Mouse (Mus musculus) left cerebral cortex, postnatal 36 days (tissue): ENCODE measurements around the gene Kmo. TPM values are rescaled to one million over a fixed set of nuclear protein-coding genes. Genes with fewer than 3 reads are reported as not detected.

Experiments
- DNase-seq, 2 experiments: peaks; one replicate each; pipeline ENCODE4 v3.0.0; 2021 to 2022; ENCODE audit warnings: low spot score in 2 of 2, mixed read lengths in 1 of 2
- intact Hi-C: fragments of 180-260 bp; cut with DNase I; formaldehyde crosslinking; loops from one replicate; pipeline ENCODE4 v1.15.1; 2025
- total RNA-seq, 2 experiments: library from RNA; stranded (reverse); gene quantifications; 2 replicates each; pipeline ENCODE4 v1.2.3; 2021

The Kmo gene
- total RNA-seq, 2 experiments from 2014 or later, result 0.39 TPM; not detected in 1

DNA sequence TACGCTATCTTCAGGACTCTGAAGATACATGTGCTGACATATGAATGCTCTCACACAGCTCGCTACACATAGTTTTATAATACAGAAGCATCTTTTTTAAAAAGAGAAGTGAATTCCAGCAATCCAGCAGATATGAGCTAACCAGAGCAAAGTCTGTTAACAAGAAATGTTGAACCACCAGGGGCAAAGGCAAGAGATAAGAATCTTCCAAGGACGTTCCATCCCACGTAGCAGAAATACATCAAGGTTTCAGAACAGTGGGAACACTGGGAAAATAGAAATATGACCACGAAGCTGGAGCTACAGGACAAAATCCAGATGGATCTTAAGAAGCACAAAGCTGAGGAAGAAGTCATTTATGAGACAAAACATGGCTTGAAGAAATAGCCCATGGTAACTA is 10.2 kb downstream of the Kmo start:
- intact Hi-C loops, result no loop called here
- no peak for DNase-seq

DNA sequence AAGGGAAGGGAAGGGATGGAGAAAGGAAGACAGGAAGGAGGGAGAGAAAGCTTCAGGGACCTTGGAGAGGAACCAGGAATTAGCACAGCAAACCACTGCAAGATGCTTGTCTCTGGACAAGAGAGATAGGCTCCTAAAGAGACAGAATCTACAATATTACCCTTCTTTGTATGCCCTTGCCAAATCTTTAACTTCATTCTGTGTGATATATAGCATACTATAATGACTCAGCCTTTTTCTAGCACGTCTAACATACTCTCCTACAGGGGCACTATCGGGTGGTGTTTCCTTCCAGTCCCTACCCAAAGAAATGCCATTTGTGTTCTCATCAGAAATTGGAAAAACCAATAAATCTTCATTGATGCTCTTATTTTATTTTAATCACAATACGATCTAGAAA is 10.9 kb downstream of the Kmo start:
- intact Hi-C loops, result no loop called here
- no peak for DNase-seq

DNA sequence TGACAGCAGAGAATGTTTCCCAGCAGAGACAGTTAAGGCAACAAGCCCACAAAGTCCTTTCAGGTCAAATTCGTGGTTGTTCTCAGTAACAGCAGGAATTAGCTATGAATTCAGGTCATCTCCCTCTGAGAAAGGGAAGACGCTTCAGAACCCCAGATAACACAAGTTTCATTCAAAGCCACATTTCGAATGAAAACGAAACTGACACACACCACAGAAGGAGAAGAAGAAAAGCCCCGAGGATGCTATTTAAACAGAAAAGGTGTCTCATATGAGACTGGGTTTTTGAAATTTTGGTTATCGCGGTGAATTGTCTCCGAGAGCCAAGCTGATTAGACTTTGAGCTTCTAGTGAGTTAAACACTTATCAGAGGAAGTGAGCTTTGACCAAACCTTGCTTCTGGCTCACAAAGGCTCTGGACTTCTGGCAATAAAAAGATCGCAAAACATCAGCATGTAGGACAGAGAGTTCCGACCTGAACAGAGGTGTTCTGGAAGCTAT is 11.6 kb downstream of the Kmo start:
- DNase-seq, result no peak
- intact Hi-C loops, result no loop called here

DNA sequence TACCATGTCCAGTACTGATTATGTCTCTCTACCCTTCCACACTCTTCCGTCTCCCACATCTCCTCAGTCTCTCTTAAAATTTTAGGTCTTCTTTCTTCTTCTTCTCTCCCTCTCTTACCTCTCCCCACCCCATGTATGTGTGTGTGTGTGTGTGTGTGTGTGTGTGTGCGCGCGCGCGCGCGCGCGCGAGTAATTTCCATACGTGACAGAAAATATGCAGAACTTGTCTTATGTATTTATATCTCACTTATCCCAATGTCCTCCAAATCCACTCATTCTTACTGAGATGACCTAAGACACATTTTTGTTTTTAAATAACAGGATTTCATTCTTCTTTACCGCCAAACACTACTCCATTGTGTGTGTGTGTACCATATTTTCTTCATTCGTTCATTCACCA is 12.3 kb downstream of the Kmo start:
- no peak for DNase-seq
- intact Hi-C loops, result no loop called here

DNA sequence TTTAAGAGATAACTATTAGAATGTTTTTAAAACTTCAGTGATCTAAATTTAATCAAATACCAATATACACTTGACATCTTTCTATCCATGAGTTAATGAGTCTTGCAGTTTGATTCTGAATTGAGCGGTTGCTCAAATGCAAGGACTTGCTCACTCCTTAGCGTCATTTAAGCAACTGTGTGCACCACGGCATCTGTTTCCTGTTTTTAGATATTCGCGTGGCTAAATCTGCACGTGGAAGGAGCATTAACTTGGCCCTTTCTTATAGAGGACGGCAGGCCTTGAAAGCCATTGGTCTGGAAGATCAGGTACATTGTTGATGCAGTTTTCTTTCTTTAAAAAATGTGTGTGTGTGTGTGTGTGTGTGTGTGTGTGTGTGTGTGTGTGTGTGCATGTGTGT is 17.5 kb downstream of the Kmo start:
- DNase-seq, result no peak
- intact Hi-C loops, result no loop called here

DNA sequence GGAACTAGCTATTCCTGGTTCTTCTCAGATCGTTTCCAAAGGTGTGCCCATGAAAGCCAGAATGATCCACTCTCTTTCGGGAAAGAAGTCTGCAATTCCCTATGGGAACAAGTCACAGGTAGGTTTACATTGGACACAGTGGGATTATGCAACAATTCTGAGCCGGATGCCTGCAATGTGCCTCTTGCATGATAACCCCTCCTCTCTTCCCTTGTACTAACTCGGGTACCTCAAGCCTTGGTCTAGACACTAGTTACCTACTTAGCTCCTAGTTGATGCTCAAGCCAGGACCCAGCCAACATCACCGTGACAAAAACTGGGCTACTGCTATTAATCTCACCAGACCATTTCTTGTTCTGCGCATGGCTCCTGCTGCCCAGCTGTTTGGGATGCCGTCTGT is 18.9 kb downstream of the Kmo start:
- no peak for DNase-seq
- intact Hi-C loops, result no loop called here

DNA sequence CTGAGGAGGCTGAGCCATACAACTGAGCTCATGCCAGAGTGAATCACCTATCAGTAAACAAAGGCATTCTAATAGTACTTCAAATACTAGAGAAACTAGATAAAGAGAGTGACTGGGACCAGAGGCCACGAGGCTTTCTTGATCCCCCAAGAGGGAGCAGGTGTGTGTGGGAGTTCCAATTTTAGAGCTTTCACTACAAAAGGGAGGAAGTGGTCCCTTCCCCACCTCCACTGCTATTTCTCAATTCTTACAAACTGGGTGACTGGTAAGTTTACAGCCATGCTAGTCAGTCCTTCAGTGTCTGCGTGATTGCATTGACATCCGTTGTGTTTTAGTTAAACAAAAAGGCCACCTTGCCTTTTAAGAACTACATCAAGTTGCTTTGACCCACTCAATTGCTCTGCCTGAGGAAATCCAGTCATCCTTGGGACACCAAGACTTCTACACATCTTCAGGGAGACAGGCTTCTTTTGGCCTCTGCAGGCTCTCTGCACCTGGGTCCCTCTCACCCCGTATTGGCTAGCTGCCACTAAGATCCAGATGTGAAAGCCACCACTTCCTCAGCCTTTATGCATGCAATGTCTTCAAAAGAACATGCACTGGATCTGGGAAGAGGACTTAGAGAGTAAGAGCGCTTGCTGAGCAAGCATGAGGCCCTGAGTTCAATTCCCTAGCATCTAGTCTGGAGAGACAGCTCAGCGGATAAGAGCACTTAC is 20.4 kb downstream of the Kmo start:
- no peak for DNase-seq
- intact Hi-C loops, result no loop called here

DNA sequence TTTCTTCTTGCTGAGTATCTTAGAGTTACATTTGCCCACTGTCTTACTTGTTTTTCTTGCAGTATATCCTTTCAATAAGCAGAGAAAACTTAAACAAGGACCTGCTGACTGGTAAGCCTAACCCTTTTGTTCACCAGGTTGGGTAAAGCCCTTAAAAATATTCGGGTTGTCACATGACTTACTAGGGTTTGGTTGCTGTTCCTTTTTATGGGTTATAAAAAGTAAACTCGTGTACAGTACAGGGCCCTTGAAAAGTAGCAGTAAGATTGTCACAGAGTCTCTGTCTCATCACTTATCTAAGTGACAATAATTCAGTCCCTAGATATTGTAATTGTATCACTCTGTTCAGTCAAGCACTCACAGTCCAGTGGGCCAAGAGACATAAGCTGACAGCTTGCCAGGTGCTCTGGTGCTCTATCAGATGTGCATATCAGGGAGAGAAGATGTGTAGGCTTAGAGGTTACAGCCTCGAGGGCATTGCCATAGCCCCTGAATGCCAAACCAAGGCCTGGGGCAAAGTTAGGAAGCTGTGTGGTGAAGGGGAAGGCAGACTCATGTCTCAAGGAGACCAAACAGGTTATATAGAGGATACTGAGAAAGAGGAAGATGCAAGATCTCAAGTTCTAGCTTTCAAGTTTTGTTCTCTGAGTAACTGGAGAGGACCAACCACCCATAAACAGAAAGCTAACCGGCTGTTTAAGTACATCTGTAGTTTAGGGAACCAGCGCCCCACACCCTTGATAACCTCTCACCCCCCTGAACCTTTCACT is 23.5 kb downstream of the Kmo start:
- DNase-seq, result no peak
- intact Hi-C loops, result no loop called here

DNA sequence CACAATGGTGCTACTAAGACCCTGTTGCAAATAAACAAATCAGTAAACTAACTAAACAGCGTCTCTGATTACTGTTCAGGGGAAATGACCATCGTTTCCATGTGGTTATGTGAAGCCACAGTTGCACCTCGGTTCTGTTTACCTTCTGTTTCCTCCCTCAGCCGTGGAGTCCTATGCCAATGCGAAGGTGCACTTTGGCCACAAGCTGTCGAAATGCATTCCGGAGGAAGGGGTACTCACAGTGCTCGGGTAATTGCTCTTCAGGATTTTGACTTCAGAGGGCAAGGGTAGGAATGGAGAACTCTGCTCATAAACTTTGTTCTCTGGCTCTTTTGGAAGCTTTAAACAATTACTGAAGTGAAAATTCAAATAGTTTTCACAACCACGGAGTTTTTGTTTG is 26.8 kb downstream of the Kmo start:
- DNase-seq, result no peak
- intact Hi-C loops, result no loop called here

DNA sequence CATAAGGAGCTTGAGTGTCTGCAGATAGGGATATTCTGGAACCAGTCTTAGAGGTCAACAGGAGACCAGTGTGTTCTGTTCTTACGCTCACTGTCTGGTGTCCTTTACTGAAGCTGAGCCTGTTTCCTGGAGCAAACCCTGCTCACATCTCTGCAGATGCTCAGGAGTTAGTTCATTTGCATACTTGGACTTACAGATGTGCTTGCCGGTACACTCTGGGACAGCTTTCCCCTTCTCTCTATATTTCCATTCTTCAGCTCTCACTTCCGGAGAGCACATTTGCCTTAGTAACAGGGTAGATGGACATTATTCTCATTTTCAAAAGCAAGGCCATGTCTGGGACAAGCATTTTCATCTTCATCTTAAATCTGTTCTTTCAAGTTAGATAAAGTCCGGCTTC is 28.4 kb downstream of the Kmo start:
- intact Hi-C loops, result no loop called here
- no peak for DNase-seq

DNA sequence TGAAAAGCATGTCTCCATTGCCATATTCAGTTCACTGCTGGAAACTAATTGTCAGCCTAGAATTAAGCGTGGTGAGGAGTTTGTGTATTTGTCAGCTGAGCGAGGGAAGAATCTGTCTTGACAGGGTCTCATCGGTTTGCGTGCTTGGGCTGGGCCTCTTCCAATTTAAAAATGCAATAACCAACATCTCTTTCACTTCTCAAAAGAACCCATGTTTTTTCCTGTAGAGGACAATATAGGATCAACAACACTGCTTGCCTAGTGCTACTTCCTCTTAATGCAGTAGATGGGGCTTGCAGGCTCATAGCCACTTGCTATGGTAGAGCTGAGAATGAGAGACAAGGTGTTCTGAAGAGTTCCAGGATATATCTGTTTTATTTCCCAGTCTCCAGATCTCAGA is 39.7 kb downstream of the Kmo start:
- intact Hi-C loops, result no loop called here
- DNase-seq, result no peak

DNA sequence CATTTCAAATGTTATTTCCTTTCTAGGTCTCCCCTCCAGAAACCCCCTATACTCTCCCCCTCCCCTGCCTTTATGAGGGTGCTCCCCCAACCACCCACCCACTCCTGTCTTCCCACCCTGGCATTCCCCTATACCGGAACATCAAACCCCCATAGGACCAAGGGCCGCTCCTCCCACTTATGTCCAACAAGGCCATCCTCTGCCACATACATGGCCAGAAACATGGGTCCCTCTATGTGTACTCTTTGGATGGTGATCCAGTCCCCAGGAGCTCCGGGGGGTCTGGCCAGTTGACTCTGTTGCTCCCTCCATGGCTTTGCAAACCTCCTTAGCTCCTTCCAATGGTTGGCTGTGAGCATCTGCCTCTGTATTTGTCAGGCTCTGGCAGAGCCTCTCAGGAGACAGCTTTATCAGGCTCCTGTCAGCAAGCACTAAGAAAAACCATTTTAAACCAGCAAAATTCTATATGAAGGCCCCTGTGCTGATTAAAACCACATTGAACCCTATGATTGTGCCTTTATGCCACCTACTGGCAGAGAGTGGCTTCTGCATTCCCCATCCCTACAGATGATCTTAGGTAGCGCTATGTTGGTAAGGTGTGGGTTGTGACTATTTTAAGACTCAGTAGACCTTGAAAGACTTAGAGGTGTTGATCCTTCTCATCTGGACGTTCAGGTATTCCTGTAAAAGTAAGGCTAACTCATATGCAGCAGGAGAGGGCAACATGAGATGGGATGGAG is 48.7 kb downstream of the Kmo start:
- DNase-seq, result no peak
- intact Hi-C loops, result no loop called here

DNA sequence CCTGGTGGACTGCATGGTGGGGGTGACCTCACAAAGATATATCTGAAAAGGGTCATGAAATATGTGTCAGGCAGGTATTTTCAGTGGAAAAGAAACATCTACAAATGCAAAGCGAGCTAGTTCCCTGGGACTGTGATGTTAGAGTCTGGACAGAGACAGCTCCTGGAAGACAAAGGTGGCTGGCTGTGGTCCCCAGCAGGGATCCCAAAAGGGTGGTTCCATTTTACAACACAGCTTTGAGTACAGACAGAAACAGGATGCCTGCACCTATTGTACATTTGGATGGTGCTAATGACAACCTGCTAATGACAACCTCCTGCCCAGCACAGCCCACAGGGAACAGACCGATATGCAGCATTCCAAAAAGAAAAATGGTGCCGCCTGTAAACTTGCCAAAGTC is 49.3 kb downstream of the Kmo start:
- DNase-seq, result no peak
- intact Hi-C loops, result no loop called here

DNA sequence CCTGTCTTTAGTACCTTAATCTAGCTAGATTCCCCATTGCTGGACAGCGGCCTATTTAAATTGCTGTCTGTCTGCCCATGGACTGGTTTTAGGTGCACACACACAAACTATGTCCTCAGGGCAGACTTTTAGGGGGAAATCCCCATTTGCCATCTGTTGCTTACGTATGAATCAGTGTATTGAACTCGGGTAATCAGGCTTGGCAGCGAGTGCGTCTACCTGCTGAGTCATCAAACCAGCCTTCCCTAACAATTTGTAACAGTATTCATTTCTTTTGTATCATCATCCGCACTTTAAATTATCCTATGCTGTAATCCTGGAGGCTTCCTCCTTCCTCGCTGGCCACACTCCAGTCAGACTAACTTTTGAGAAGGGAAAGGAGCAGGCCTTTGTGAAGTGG is 49.9 kb downstream of the Kmo start:
- intact Hi-C loops, result loop anchor here (10.0 kb wide), 3 partner anchors 195 to 635 kb away; partner anchors contain the start of gene Gm38100
- no peak for DNase-seq

DNA sequence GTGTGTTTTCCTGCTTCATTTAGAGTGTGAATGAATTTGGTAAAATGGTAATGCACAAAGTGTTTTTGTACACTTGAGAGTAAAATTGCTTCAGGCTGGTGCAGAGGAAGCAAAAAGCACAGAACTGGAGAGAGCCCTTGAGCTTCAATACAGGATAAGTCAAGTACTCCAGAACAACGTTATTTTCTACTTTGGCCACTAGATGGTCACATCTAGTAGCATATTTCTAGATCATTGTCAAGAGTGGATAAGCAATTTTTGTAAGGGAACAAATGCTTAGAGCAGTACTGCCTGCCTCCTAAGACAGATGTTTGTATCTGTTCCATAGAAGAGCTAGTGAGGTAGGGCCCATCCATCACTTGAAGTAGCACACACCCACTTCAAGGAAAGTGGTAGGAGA is 51.4 kb downstream of the Kmo start:
- no peak for DNase-seq
- intact Hi-C loops, result loop anchor here (10.0 kb wide), 3 partner anchors 193 to 637 kb away; partner anchors contain the start of gene Gm38100

DNA sequence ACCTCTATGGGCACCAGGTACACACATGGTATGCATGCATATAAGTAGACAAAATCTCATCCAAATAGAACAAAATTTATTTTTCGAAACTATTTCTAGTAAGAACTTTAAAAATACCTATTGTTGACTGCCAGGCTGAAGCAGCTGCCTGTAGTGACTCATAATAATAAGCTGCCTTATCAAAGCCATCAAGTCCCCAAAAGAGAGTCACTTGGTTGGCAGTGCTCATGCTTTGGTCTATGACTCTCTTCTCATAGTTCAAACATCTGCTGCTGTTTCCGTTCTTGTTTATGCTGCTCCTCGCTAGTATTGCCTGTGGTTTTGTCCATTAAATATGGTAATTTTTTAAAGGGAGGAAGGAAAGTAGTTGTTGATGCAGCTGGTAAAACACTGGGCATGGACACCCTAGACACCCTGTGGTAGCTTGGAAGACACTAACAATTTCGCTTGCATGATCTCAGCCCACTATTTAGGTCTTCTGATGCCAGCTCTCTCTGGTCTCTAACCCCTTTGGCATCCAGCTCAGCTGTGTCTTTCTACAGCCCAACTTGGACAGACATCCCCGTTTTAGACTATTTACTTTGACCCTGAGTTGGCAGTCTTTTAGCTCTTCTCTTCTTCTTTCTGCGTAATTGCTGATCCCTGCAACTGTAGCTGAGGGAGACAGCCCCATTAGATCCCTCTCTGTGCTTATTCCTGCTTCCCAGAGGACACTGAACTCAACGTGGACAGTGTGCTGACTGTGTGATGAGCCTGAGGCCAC is 53.6 kb downstream of the Kmo start:
- DNase-seq, result no peak
- intact Hi-C loops, result loop anchor here (10.0 kb wide), 3 partner anchors 191 to 639 kb away; partner anchors contain the start of gene Gm38100

DNA sequence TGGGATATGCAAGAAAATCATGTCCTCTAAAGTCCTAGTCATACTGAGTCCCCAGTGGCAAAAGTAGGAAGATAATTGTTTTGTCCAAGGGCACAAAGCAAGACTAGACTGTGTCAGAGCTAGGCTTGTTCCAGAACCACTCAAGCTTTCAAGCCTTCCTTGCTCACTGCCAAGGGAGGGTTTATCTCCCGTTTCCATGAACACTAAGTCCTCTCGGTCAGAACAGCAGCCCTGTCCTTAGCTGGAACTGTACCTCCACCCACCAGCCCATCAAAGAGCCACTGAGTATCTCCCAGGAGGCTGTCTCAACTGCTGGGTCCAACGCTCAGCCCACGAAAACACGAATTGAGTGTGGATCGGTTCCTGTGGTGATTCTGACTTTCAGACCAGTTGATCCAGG is 54.9 kb downstream of the Kmo start:
- DNase-seq, result no peak
- intact Hi-C loops, result loop anchor here (10.0 kb wide), 3 partner anchors 190 to 640 kb away; partner anchors contain the start of gene Gm38100

DNA sequence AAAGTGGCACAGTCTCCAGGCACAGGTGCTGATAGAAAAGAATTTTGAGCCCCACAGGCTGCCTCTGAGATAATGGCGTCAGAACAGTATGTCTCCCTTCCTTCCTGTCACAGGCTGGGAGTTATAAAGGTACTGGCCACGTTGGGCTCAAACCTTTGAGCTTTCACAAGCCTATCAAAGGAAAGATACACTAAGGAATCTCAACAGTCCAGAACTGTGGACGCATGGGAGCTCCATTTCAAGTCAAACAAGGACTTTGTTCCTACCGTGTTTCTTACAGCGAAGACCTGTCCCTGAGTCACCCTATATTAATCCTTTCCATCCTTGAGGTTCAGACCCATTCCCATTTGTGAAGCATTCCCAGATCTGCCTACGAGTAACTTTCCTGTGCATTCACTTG is 57.3 kb downstream of the Kmo start:
- DNase-seq, result no peak
- intact Hi-C loops, result loop anchor here (10.0 kb wide), 3 partner anchors 187 to 643 kb away; partner anchors contain the start of gene Gm38100

DNA sequence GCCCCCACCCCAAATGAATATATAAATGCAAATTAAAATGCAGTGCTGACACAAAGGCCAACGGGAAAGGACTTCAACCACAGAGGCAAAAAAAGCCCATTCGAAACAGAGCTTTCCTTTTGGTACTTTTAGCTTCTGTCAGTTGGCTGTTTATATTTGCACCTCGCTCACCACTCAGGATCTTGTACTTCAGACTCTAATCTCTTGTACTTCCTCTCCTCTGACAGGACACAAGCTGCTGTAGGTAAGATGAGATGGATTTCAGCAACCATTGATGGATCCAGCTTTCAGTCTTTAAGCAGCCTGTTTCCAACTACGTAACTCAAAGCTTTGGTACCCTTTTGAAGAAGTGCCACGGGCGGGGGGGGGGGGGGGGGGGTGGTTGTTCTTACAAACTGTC is 60.8 kb downstream of the Kmo start:
- intact Hi-C loops, result no loop called here

More for the DNA sequence above, 60.8 kb downstream of the Kmo start:
- DNase-seq, result no peak
